Mouse (Mus musculus): ENCODE data around the gene Etnk1. TPM values are rescaled to one million over a fixed set of nuclear protein-coding genes. Genes with fewer than 3 reads are reported as not detected.

The Etnk1 gene
- polyA plus RNA-seq, 1 experiment from 2014 or later = 11.1 TPM

DNA sequence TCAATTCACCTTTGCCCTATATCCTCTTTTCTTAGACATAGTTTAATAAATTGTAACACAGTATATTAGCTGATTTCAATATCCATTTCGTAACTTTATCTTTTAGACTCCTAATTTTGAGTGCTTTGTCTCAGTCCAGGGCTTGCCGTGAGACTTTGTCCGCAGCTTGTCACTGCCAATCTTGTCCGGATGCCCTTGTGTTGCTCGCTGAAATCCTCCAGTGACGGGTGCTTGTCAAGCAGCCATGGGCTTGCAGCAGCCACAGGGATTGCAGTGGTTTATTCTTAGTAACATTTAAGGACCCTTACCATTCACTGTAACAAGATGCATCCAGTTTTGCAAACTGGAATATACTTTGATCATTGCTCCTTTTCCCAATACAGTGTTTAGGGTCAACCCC lies 26.6 kb downstream of the Etnk1 start:
- no peak overlapping the region for H3K27ac ChIP-seq (ENCODE audit: low read length)
- no peak overlapping the region for H3K4me2 ChIP-seq (replicated peaks; ENCODE audit: low read depth, low read length)
- DNase-seq (ENCODE audit: low spot score) (no peak), ATAC-seq (no peak)
- H3K9ac ChIP-seq (replicated peaks; ENCODE audit: low read depth) = no peak overlapping the region
- H3K36me3 ChIP-seq (ENCODE audit: insufficient read depth, low read length) = 0 out of 2 replicates have a peak, but pooled peaks cover 11% of the 10 kb centered on the region
- WGBS = 82% methylated on average over 6 of the region's 6 CpGs
- no peaks in the 10 kb centered on the region for H3K27me3 ChIP-seq (replicated peaks; ENCODE audit: insufficient read depth, low read length)
- no peaks in the 10 kb centered on the region for H3K9me3 ChIP-seq (ENCODE audit: low read length)
- TF ChIP-seq CTCF (IDR thresholded peaks at IDR 0.05) (no peak), EP300 (IDR thresholded peaks at IDR 0.05) (no peak)
- H3K4me1 ChIP-seq (ENCODE audit: insufficient read depth, low read depth, low read length) = peaks cover 6% of the 10 kb centered on the region; the same call in 1 of the 2 replicates
- H3K4me3 ChIP-seq (ENCODE audit: low read depth, low read length) = no peak overlapping the region

GRCm38 (mm10) chr6:143197053-143197452 lies 30.0 kb downstream of the Etnk1 start:
- no peaks in the 10 kb centered on the region for H3K9me3 ChIP-seq (ENCODE audit: low read length)
- no peaks in the 10 kb centered on the region for H3K4me1 ChIP-seq (ENCODE audit: insufficient read depth, low read depth, low read length)
- H3K4me2 ChIP-seq (replicated peaks; ENCODE audit: low read depth, low read length) = no peak overlapping the region
- H3K4me3 ChIP-seq (ENCODE audit: low read depth, low read length) = no peak overlapping the region
- ATAC-seq (no peak), DNase-seq (ENCODE audit: low spot score) (no peak)
- TF ChIP-seq CTCF (IDR thresholded peaks at IDR 0.05) (no peak), EP300 (IDR thresholded peaks at IDR 0.05) (no peak)
- WGBS = 86% methylated on average over 13 of the region's 13 CpGs
- H3K9ac ChIP-seq (replicated peaks; ENCODE audit: low read depth) = no peak overlapping the region
- no peaks in the 10 kb centered on the region for H3K27me3 ChIP-seq (replicated peaks; ENCODE audit: insufficient read depth, low read length)
- H3K36me3 ChIP-seq (ENCODE audit: insufficient read depth, low read length) = peaks cover 14% of the 10 kb centered on the region; the same call in 1 of the 2 replicates
- no peak overlapping the region for H3K27ac ChIP-seq (ENCODE audit: low read length)

DNA sequence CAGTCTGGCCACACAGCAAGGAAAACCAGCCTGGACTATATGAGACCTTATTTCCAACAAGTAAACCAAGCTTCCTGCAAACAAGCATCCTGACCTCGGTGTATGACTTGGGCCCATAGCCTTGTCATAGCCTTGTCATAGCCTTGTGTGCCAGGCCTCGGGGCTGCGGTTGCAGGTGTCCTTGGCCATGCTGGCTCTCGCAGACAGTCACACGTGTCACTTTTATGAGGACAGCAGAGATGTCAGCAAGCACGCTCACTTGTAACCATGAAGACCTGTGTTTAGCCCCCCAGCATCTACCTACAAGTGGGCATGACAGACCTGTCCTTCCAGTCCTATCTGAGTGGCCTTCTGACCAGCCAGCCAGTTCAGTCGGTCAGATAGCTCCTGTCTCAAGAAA lies 31.4 kb downstream of the Etnk1 start:
- Histone ChIP-seq H3K9me3 (ENCODE audit: low read length) (no peaks in the 10 kb centered on the region), H3K4me3 (ENCODE audit: low read depth, low read length) (no peak overlapping the region), H3K27ac (ENCODE audit: low read length) (no peak overlapping the region), H3K9ac (replicated peaks; ENCODE audit: low read depth) (no peak overlapping the region), H3K36me3 (ENCODE audit: insufficient read depth, low read length) (peaks cover 14% of the 10 kb centered on the region; the same call in 1 of the 2 replicates), H3K4me2 (replicated peaks; ENCODE audit: low read depth, low read length) (no peak overlapping the region), H3K27me3 (replicated peaks; ENCODE audit: insufficient read depth, low read length) (no peaks in the 10 kb centered on the region), H3K4me1 (ENCODE audit: insufficient read depth, low read depth, low read length) (no peaks in the 10 kb centered on the region)
- DNase-seq (ENCODE audit: low spot score) (no peak), ATAC-seq (no peak)
- TF ChIP-seq CTCF (IDR thresholded peaks at IDR 0.05) = no peak
- TF ChIP-seq EP300 (IDR thresholded peaks at IDR 0.05) = no peak
- 71% methylated on average over 7 of the region's 7 CpGs for WGBS

GRCm38 (mm10) chr6:143203097-143203496 lies 36.1 kb downstream of the Etnk1 start:
- H3K27ac ChIP-seq (ENCODE audit: low read length) = no peak overlapping the region
- peak; percentile 47 for TF ChIP-seq CTCF (IDR thresholded peaks at IDR 0.05)
- no peak for TF ChIP-seq EP300 (IDR thresholded peaks at IDR 0.05)
- no peaks in the 10 kb centered on the region for H3K9me3 ChIP-seq (ENCODE audit: low read length)
- no peaks in the 10 kb centered on the region for H3K27me3 ChIP-seq (replicated peaks; ENCODE audit: insufficient read depth, low read length)
- 83% methylated on average over 15 of the region's 15 CpGs for WGBS
- H3K4me1 ChIP-seq (ENCODE audit: insufficient read depth, low read depth, low read length) = no peaks in the 10 kb centered on the region
- H3K36me3 ChIP-seq (ENCODE audit: insufficient read depth, low read length) = peaks cover 14% of the 10 kb centered on the region
- H3K4me2 ChIP-seq (replicated peaks; ENCODE audit: low read depth, low read length) = no peak overlapping the region
- H3K4me3 ChIP-seq (ENCODE audit: low read depth, low read length) = no peak overlapping the region
- ATAC-seq (no peak), DNase-seq (ENCODE audit: low spot score) (no peak)
- no peak overlapping the region for H3K9ac ChIP-seq (replicated peaks; ENCODE audit: low read depth)

DNA sequence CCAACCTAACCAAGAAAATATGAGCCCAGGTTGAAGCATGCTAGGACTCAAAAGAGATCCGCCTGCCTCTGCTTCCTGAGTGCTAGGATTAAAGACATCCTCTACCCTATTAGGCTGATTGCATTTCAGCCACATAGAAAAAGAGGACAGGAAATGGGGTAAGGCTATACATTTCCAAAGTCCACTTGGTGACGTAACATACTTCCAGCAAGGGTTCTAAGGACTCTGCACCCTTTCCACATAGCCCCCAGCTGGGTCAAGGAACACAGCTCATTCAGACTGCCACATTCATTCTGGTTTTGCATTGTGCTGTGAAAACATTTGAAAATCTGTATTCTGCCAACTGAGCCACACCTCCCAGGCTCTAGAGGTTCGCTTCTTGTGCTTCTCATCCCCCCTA lies 41.9 kb downstream of the Etnk1 start:
- Histone ChIP-seq H3K4me3 (ENCODE audit: low read depth, low read length) (no peak overlapping the region), H3K27me3 (replicated peaks; ENCODE audit: insufficient read depth, low read length) (no peaks in the 10 kb centered on the region), H3K4me1 (ENCODE audit: insufficient read depth, low read depth, low read length) (no peaks in the 10 kb centered on the region), H3K36me3 (ENCODE audit: insufficient read depth, low read length) (peaks cover 8% of the 10 kb centered on the region; the same call in 1 of the 2 replicates), H3K4me2 (replicated peaks; ENCODE audit: low read depth, low read length) (no peak overlapping the region), H3K9ac (replicated peaks; ENCODE audit: low read depth) (no peak overlapping the region), H3K9me3 (ENCODE audit: low read length) (0 out of 2 replicates have a peak, but pooled peaks cover 6% of the 10 kb centered on the region), H3K27ac (ENCODE audit: low read length) (no peak overlapping the region)
- 95% methylated on average over 3 of the region's 3 CpGs for WGBS
- no peak for ATAC-seq
- no peak for DNase-seq (ENCODE audit: low spot score)
- no peak for TF ChIP-seq EP300 (IDR thresholded peaks at IDR 0.05)

GRCm38 (mm10) chr6:143212766-143213165 lies 45.7 kb downstream of the Etnk1 start:
- H3K36me3 ChIP-seq (ENCODE audit: insufficient read depth, low read length) = no peaks in the 10 kb centered on the region
- H3K4me1 ChIP-seq (ENCODE audit: insufficient read depth, low read depth, low read length) = no peaks in the 10 kb centered on the region
- H3K4me3 ChIP-seq (ENCODE audit: low read depth, low read length) = no peak overlapping the region
- DNase-seq (ENCODE audit: low spot score) (no peak), ATAC-seq (no peak)
- H3K9ac ChIP-seq (replicated peaks; ENCODE audit: low read depth) = no peak overlapping the region
- no peak overlapping the region for H3K4me2 ChIP-seq (replicated peaks; ENCODE audit: low read depth, low read length)
- no peaks in the 10 kb centered on the region for H3K27me3 ChIP-seq (replicated peaks; ENCODE audit: insufficient read depth, low read length)
- WGBS = 80% methylated on average over 6 of the region's 6 CpGs
- no peak for TF ChIP-seq CTCF (IDR thresholded peaks at IDR 0.05)
- TF ChIP-seq EP300 (IDR thresholded peaks at IDR 0.05) = no peak
- 0 out of 2 replicates have a peak, but pooled peaks cover 6% of the 10 kb centered on the region for H3K9me3 ChIP-seq (ENCODE audit: low read length)
- no peak overlapping the region for H3K27ac ChIP-seq (ENCODE audit: low read length)

GRCm38 (mm10) chr6:143213461-143213860 lies 46.4 kb downstream of the Etnk1 start:
- H3K9me3 ChIP-seq (ENCODE audit: low read length) = 0 out of 2 replicates have a peak, but pooled peaks cover 6% of the 10 kb centered on the region
- no peaks in the 10 kb centered on the region for H3K36me3 ChIP-seq (ENCODE audit: insufficient read depth, low read length)
- ATAC-seq (no peak), DNase-seq (ENCODE audit: low spot score) (no peak)
- WGBS = 91% methylated on average over 6 of the region's 6 CpGs
- no peak overlapping the region for H3K4me3 ChIP-seq (ENCODE audit: low read depth, low read length)
- H3K27ac ChIP-seq (ENCODE audit: low read length) = no peak overlapping the region
- H3K4me1 ChIP-seq (ENCODE audit: insufficient read depth, low read depth, low read length) = no peaks in the 10 kb centered on the region
- TF ChIP-seq CTCF (IDR thresholded peaks at IDR 0.05) (no peak), EP300 (IDR thresholded peaks at IDR 0.05) (no peak)
- H3K9ac ChIP-seq (replicated peaks; ENCODE audit: low read depth) = no peak overlapping the region
- H3K27me3 ChIP-seq (replicated peaks; ENCODE audit: insufficient read depth, low read length) = no peaks in the 10 kb centered on the region
- no peak overlapping the region for H3K4me2 ChIP-seq (replicated peaks; ENCODE audit: low read depth, low read length)
